Mouse (Mus musculus) embryonic fibroblast, embryonic 13.5 days (primary cell): ENCODE measurements at regions not wholly inside any gene's neighbourhood (a gene's known extent, or its start where the extent isn't known, plus 50 kb on each side); places are given as distances from the start of the nearest gene placed in this dataset.

Source experiments
- H3K27ac ChIP-seq: 2 replicates; pipeline ENCODE4 v1.5.1; 2012; ENCODE audit warnings: low read length, control low read depth, inconsistent platforms; ENCODE audit not compliant: insufficient read depth
- H3K4me1 ChIP-seq: 2 replicates; pipeline ENCODE4 v1.6.1; 2011; ENCODE audit warnings: low read length; ENCODE audit not compliant: control insufficient read depth, insufficient read depth
- H3K4me3 ChIP-seq: 2 replicates; pipeline ENCODE4 v1.5.1; 2011; ENCODE audit warnings: mild to moderate bottlenecking, control low read depth, low read length; ENCODE audit not compliant: insufficient read depth
- CTCF ChIP-seq: IDR thresholded peaks from 2 replicates; pipeline ENCODE4 v1.5.1; 2011; ENCODE audit warnings: mild to moderate bottlenecking, control low read depth, low read length, moderate library complexity, borderline replicate concordance; ENCODE audit not compliant: insufficient read depth
- POLR2A ChIP-seq: IDR thresholded peaks from 2 replicates; pipeline ENCODE4 v1.6.1; 2011; ENCODE audit warnings: low read depth, mild to moderate bottlenecking, control low read depth, low read length, moderate library complexity

DNA sequence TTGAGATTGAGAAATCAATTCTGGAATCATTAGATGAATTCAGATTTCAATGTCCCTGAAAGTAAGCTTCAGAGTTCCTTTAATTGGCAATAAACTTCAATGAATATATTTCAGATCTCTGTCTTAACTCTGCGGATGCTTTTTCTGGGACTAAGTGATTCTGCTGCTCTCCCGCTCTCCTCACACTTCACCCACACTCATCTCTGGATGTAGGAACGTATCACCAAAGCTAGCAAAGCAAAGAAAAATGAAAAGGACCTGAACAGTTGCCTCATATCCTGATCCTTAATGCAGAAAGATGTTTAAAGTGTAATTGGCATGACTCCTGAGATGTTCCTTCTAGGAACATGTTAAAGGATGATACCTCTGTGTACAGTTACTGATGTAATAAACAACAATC, 377.3 kb downstream of the Basp1 start:
- TF ChIP-seq POLR2A, result no peak
- no peak for TF ChIP-seq CTCF
- Histone ChIP-seq H3K27ac (no peak overlapping the region), H3K4me3 (no peak overlapping the region), H3K4me1 (no peaks in the 10 kb centered on the region)

GRCm38 (mm10) chr15:25027865-25028264, 385.7 kb downstream of the Basp1 start:
- Histone ChIP-seq H3K4me1 (0 out of 2 replicates have a peak, but pooled peaks cover 4% of the 10 kb centered on the region), H3K27ac (no peak overlapping the region), H3K4me3 (no peak overlapping the region)
- TF ChIP-seq CTCF, result no peak
- TF ChIP-seq POLR2A, result no peak

DNA sequence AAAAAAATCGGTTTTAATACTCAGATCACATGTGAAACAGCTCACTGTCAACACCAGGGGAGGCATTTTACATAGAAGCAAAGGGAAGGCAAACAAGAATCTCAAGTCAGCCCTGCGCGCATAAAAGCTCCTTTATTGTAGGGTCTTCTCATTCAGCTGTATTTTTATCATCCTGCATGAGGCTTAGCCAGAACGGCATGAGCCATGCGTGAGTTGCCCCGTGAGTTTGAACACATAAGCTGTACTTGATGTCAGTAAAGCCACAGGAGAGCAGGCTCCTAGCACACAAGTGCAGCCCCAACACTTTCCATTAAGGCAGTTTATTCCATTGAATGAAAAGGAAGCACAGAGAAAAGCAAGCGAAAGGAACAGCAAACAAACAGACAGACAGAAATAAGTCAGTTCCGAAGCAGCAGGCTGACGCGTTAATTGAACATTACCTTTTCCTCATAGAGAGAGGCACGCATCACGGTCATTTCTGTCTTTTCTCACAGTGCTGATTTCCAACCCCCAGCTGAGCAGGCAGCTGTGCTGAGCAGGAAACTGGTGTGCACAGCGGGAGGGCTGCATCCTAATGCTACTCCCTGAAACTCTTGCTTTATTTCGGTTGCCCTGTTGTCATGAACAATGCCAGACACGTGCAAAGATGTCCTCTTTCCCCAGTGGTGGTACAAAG, 386.6 kb downstream of the Basp1 start:
- 0 out of 2 replicates have a peak, but pooled peaks cover 4% of the 10 kb centered on the region for H3K4me1 ChIP-seq
- H3K4me3 ChIP-seq, result no peak overlapping the region
- no peak overlapping the region for H3K27ac ChIP-seq
- TF ChIP-seq CTCF (no peak), POLR2A (no peak)

DNA sequence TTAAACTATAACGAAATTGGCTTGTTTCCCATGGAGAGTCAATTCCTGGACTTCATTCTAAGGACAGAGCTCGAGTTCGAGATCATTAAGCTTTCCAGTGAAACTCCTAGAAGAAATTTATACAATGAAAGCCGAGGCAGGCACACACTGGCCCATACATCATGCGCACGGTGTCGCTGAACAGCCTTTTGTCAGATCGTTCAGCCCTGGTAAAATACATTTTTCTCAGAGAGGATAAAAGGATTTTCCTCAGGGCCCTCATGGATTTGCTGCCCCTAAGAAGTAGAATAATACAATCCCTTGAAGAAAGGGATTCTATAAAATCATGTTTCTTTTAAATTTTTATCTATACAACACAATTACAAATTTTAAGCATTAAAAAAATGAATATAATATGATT, 387.2 kb downstream of the Basp1 start:
- no peak overlapping the region for H3K4me3 ChIP-seq
- TF ChIP-seq CTCF (no peak), POLR2A (no peak)
- 0 out of 2 replicates have a peak, but pooled peaks cover 4% of the 10 kb centered on the region for H3K4me1 ChIP-seq
- H3K27ac ChIP-seq, result no peak overlapping the region

- Histone ChIP-seq H3K4me1 (no peaks in the 10 kb centered on the region), H3K4me3 (no peak overlapping the region)
- TF ChIP-seq POLR2A, result no peak
- TF ChIP-seq CTCF, result no peak
Measured at GRCm38 (mm10) chr15:25020916-25021315, 392.6 kb downstream of the Basp1 start.

DNA sequence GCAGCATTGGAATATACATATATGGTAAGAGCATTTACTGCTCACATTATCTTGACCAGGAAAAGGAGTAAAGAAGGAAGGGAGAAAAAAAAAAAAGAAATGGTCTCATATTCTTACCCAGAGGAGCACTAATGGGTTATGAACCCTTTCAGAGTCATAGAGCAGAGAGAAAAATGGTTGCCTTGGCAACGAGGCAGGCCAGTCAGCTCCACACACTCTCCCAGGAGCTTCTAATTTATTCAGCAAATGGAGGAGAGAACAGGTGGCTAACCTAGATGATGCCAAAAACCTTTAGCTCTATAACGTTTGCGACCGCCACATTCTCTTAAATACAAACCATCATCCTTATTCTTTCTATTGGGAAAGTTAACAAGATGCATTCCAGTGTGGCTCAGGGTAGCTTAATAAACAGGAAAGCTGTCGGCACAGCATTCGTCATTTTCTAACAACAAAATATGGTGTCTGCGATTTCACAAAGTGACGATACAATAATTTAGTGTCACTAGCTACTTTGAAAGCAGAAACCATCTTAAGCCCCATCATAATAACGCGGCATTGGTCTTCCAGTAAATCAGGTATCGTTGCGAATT, 394.1 kb downstream of the Basp1 start:
- no peak overlapping the region for H3K4me3 ChIP-seq
- no peaks in the 10 kb centered on the region for H3K4me1 ChIP-seq
- no peak overlapping the region for H3K27ac ChIP-seq
- TF ChIP-seq CTCF (no peak), POLR2A (no peak)

More at GRCm38 (mm10) chr15:25020916-25021315, 392.6 kb downstream of the Basp1 start:
- no peak overlapping the region for H3K27ac ChIP-seq

- no peak overlapping the region for H3K4me3 ChIP-seq
- no peaks in the 10 kb centered on the region for H3K4me1 ChIP-seq
- no peak overlapping the region for H3K27ac ChIP-seq
- no peak for TF ChIP-seq POLR2A
- TF ChIP-seq CTCF, result no peak
Measured at GRCm38 (mm10) chr15:25018937-25019336, 394.6 kb downstream of the Basp1 start.

- TF ChIP-seq CTCF (no peak), POLR2A (no peak)
- Histone ChIP-seq H3K4me1 (no peaks in the 10 kb centered on the region), H3K4me3 (no peak overlapping the region), H3K27ac (no peak overlapping the region)
Measured at GRCm38 (mm10) chr15:25007720-25008119, 405.8 kb downstream of the Basp1 start.

DNA sequence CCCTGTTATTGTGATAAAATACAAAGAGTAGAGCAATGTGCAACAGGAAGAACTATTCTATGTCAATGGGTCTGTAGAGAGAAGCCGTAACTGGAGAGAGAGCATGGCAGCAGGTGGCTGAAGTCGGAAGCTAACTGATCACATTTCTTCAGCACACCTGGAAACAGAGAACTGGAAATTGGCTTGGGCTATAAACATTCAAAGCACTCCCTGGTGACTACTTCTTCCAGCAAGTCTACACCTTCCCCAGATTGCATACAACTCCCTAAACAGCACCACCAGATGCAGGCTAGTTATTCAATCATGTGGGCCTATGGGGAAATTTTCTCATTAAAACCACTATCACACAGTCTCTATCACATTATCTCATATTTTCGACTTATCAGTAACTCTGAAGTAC, 413.4 kb downstream of the Basp1 start:
- Histone ChIP-seq H3K4me3 (no peak overlapping the region), H3K4me1 (no peaks in the 10 kb centered on the region), H3K27ac (no peak overlapping the region)
- no peak for TF ChIP-seq POLR2A
- no peak for TF ChIP-seq CTCF

GRCm38 (mm10) chr15:24993325-24993673, 420.3 kb downstream of the Basp1 start:
- H3K4me1 ChIP-seq, result no peaks in the 10 kb centered on the region
- H3K4me3 ChIP-seq, result no peak overlapping the region
- TF ChIP-seq POLR2A, result no peak
- no peak for TF ChIP-seq CTCF
- no peak overlapping the region for H3K27ac ChIP-seq
